In genomic region chr2:26057053-26057452, GRCm38 (mm10) we compare ENCODE assay signal across 24 mouse cellular contexts.
"Had no signal": no experiment of that assay in that cellular context is flagged by ENCODE, and none has a peak within 500 bp of the region (broad histone marks: within the 10 kb centered on the region; RNA-seq: fewer than 3 reads in every experiment).

No protein-coding gene starts in this region.

- H3K27me3 ChIP-seq: intestine, embryonic 15.5 days; limb, embryonic 13.5 days; limb, embryonic 15.5 days; liver, embryonic 12.5 days had no signal

- DNase-seq: gastrocnemius, postnatal 14 days; gastrocnemius, postnatal 36 days; heart, adult 2 months; heart, postnatal 10 days; heart, postnatal 4 days; kidney, adult 18-20 months; kidney, adult 8-10 months; kidney, postnatal 10 days; kidney, postnatal 36 days; layer of hippocampus, adult 9-11 months; layer of hippocampus, postnatal 36 days; left cerebral cortex, postnatal 4 days had no signal

- H3K4me2 ChIP-seq: heart, embryonic 11.5 days; hindbrain, embryonic 12.5 days; hindbrain, embryonic 14.5 days; intestine, embryonic 15.5 days; limb, embryonic 13.5 days; limb, embryonic 15.5 days; liver, embryonic 12.5 days had no signal

- H3K9ac ChIP-seq: hindbrain, embryonic 12.5 days; hindbrain, embryonic 14.5 days; intestine, embryonic 15.5 days; limb, embryonic 13.5 days; limb, embryonic 15.5 days; liver, embryonic 12.5 days; liver, embryonic 14.5 days had no signal

- ATAC-seq: hindbrain, embryonic 16.5 days; inflammation-experienced regulatory T-cells, adult 6 months; intestine, embryonic 15.5 days; intestine, postnatal 0 days; liver, embryonic 12.5 days had no signal

- H3K4me3 ChIP-seq: heart, adult 2 months; hindbrain, embryonic 10.5 days; hindbrain, embryonic 12.5 days; intestine, embryonic 15.5 days; limb, embryonic 13.5 days; limb, embryonic 15.5 days; liver, embryonic 12.5 days had no signal

- H3K9me3 ChIP-seq: hindbrain, embryonic 10.5 days; hindbrain, embryonic 12.5 days; intestine, embryonic 15.5 days; limb, embryonic 13.5 days; limb, embryonic 15.5 days; liver, embryonic 12.5 days had no signal

- H3K36me3 ChIP-seq: hindbrain, embryonic 10.5 days; liver, embryonic 12.5 days had no signal

- H3K4me1 ChIP-seq: intestine, embryonic 15.5 days had no signal

- H3K27ac ChIP-seq: heart, adult 2 months; hindbrain, embryonic 10.5 days; hindbrain, embryonic 12.5 days; hindbrain, embryonic 14.5 days; intestine, embryonic 15.5 days; limb, embryonic 13.5 days; limb, embryonic 15.5 days; liver, embryonic 12.5 days; liver, embryonic 14.5 days had no signal
